Mouse (Mus musculus): ENCODE results near the gene Otud5.

Otud5 gene

GRCm38 (mm10) chrX:7878007-7878419 lies 36.8 kb downstream of the Otud5 start, which contains the start of gene Pim2:
Gene Pim2, plus strand, starts transcription at chrX:7878262.
- in situ Hi-C loops (cut with MboI; ENCODE audit: unreplicated experiment in 2 of 2): no loop called here

- in situ Hi-C loops (cut with MboI; ENCODE audit: unreplicated experiment in 2 of 2): no loop called here
Measured at GRCm38 (mm10) chrX:7878495-7878894, 37.3 kb downstream of the Otud5 start.

GRCm38 (mm10) chrX:7879819-7880218 lies 38.7 kb downstream of the Otud5 start:
- in situ Hi-C loops (cut with MboI; ENCODE audit: unreplicated experiment in 2 of 2): no loop called here

DNA sequence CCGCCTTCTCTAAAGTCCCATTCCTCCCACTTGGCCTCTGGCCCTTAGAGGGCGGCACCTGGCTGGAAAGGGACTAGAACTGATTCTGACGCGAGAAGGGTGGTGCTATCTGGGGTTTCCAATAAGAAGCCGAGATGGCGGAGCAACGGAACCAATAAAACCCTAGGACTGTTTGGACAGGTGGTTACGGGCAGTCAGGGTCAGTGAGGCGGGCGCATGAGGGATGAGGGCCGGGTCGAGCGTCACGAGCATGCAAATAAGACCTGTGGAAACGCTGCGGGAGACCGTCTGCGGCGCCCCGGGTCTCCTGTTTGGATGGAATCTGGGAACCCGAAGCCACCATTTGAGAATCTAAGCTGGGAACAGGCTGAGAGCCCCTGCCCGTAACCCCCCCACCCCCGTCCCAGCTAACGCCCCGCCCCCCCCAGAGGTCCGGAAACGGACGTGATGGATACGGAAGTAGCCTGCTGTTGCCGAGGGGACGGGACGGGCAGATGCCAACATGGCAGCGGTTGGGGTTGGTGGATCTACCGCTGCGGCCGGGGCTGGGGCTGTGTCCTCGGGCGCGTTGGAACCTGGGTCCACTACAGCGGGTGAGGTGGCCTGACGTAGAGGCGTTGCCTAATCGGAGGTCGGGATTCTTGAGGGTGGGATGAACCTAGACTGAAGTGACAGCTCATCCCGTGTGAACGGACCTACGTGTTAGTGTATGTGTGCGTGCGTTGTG lies 42.8 kb downstream of the Otud5 start, which contains the start of gene Slc35a2:
Slc35a2 (plus strand) TSS at position 188 of the 727 bp plus-strand sequence.
- in situ Hi-C loops (cut with MboI; ENCODE audit: unreplicated experiment in 2 of 2): no loop called here

DNA sequence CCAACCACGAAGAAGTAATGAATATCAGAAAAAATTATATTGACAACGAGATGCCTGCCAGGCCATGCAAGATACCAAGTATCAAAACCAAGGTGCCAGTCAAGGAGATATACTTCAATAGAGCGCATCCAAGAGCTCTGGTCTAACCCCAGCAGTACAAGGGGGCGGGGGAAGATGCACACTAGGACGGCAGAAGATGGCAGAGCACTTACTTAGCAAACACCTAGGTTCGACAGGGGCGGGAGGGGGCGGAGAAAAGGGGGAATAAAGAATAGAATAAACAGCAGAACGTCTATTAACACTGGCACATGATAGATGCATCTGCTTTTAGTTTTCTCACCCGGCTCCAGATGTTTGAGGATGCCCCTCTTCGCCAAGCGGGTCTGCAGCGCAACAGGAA lies 57.0 kb downstream of the Otud5 start:
- in situ Hi-C loops (cut with MboI; ENCODE audit: unreplicated experiment in 2 of 2): no loop called here

DNA sequence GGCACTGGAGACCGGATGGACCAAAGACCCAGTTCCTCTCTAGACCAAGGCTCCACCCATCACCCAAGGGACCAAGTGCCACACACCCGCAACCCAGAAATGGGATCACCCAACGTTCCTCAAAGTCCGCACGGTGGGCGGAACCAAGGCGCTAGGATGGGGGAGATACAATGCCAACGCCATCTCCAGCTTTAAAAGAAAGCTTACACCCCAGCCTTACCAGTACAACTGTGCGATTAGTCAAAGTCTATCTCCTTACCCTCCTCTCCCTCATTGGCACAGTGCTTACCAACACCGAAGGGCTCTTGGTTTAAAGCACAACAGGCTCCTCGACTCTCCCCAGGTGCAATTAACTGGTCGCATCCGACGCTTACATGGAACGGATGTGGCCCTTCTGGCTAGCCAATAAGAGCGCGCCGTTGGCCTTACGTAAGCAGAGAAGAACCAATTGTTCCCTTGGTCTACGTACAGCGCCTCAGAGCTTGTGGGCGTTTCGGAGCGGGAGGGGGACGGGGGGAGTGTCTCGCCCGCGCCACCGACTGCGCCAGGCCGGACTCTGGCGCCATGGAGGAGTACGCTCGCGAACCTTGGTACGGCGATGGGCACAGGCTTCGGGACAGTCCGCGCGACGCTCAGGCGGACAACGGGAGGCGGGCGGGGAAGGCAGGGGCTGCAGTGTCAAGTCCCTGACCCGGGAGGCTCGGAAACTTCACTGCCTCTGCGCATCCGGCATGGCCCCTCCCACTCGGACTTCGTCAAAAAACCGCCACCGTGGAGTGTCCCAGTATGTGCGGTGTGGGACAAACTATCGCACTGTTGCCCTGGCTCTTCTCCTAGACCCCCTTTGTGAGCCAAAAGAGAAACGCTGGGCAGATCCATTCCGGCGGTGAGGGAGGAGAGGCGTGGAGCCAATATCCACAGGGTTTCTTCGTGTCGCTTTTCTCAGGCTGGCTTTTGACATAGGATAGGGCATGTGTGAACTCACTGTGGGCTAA lies 58.0 kb downstream of the Otud5 start, which contains the start of the genes Pqbp1 and Timm17b:
Pqbp1 (minus strand) TSS at position 390 of the 995 bp plus-strand sequence.
Timm17b (plus strand) TSS at position 478 of the 995 bp plus-strand sequence.
- in situ Hi-C loops (cut with MboI; ENCODE audit: unreplicated experiment in 2 of 2): no loop called here

DNA sequence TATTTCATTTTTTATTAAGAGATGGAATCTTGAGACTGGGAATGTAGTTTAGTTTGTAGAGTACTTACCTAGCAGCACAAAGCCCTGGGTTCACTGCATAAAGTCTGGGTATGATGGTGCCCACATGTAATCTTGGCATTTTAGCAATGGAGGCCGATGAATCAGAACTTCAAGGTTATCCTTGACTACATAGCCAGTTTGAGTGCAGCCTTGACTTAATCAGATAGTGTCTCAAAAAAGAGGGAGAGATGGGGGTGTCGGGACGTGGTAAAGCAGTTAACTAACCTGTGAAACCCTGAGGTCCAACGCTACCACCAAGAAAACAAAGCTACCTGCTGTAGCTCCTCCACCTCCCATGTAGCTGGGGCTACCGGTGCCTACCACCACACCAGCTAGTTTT lies 63.3 kb downstream of the Otud5 start:
- in situ Hi-C loops (cut with MboI; ENCODE audit: unreplicated experiment in 2 of 2): loop anchor here (25.0 kb wide), 2 partner anchors 208 to 333 kb away; no protein-coding TSS in a partner anchor

- in situ Hi-C loops (cut with MboI; ENCODE audit: unreplicated experiment in 2 of 2): loop anchor here (25.0 kb wide), 2 partner anchors 205 to 330 kb away; no protein-coding TSS in a partner anchor
Measured at GRCm38 (mm10) chrX:7907735-7908134, 66.6 kb downstream of the Otud5 start, which contains the start of gene Gm10491. Gene Gm10491, minus strand, starts transcription at chrX:7907835.

DNA sequence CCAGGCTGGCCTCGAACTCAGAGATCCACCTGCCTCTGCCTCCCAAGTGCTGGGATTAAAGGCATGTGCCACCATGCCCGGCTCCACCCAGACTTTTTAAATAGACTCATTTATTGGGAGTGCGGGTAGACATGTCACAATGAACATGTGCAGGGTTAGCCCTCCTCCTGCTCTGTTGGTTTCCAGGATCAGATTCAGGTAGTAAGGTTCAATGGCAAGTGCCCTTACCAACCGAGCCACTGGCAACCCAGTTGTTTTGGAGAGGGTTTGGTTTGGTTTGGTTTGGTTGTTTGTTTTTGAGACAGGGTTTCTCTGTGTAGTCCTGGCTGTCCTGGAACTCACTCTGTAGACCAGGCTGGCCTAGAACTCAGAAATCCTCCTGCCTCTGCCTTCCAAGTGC lies 68.1 kb downstream of the Otud5 start, which contains the start of gene Gm10490:
Gm10490 (plus strand) TSS at position 301 of the 400 bp plus-strand sequence.
- in situ Hi-C loops (cut with MboI; ENCODE audit: unreplicated experiment in 2 of 2): loop anchor here (25.0 kb wide), 2 partner anchors 203 to 328 kb away; no protein-coding TSS in a partner anchor

DNA sequence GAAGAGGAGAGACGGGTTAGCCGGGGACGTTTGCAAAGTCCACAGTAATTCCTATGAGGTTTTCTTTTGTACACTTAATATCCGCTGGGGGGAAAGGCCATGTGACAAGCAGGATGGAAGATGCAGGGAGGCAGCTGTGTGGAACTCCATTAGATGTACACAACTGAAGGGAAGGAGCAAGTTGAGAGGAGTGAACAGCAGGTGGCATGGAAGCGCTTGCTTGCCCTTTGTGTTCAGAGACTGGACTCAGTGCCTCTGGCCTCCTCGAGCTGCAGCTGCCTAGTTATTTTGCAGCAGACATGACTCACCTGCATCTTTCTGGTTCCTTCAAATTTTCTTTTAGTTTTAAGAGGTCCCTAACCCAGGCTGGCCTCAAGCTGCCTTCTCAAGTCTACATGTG lies 69.3 kb downstream of the Otud5 start:
- in situ Hi-C loops (cut with MboI; ENCODE audit: unreplicated experiment in 2 of 2): loop anchor here (5.0 to 25.0 kb wide), 4 partner anchors 107 to 327 kb away; partner anchors contain the start of gene Glod5 (in 2 of the 2)

- in situ Hi-C loops (cut with MboI; ENCODE audit: unreplicated experiment in 2 of 2): loop anchor here (25.0 kb wide), 2 partner anchors 197 to 322 kb away; no protein-coding TSS in a partner anchor
Measured at GRCm38 (mm10) chrX:7915669-7916068, 74.5 kb downstream of the Otud5 start.

DNA sequence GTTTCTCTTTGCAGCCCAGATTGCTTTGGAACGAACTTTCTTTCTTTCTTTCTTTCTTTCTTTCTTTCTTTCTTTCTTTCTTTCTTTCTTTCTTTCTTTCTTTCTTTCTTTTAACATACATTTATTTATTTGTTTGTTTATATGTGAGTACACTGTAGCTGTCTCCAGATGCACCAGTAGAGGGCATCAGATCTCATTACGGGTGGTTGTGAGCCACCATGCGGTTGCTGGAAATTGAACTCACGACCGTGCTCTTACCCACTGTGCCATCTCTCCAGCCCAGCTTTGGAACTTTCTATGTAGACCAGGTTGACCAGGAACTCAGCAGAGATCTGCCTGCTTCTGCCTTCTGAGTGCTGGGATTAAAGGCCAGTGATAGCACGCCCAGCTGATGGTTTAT lies 76.8 kb downstream of the Otud5 start:
- in situ Hi-C loops (cut with MboI; ENCODE audit: unreplicated experiment in 2 of 2): loop anchor here (25.0 kb wide), 2 partner anchors 194 to 319 kb away; no protein-coding TSS in a partner anchor

DNA sequence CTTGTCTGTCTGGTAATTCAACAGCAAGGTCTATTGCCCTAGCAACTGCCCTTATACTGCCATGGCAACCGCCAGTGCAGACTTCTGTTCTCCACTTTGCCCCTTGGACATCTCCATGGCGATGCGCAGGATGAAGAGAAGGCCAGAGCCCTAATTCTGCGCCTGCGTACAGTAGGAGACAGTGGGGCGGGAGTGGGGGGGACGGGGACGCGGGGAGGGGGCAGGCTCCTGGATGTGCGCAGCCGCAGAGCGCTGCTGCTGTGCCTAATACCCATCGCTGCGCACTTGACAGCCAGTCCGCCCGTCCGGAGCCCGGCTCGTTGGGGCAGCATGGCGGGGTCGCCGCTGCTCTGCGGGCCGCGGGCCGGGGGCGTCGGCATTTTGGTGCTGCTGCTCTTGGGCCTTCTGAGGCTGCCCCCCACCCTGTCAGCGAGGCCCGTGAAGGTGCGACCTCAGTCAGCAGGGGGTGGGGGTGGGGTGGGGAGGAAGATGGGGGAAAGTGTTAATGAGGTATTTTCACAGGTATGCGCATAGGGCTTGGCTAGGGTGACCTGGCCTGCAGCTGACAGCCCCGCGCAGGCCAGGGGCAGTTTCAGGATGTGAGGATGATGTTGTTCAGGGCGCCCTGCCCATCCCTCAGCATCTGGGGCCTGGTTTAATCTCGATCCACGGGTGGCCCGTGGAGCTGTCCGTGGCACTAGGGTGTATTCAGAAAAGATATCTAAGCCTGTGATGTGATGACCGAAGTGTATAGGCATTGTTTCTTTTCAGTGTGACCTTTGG lies 78.6 kb downstream of the Otud5 start, which contains the start of gene Pcsk1n:
Pcsk1n (plus strand) TSS at position 222 of the 783 bp plus-strand sequence.
- in situ Hi-C loops (cut with MboI; ENCODE audit: unreplicated experiment in 2 of 2): loop anchor here (25.0 kb wide), 2 partner anchors 193 to 318 kb away; no protein-coding TSS in a partner anchor

DNA sequence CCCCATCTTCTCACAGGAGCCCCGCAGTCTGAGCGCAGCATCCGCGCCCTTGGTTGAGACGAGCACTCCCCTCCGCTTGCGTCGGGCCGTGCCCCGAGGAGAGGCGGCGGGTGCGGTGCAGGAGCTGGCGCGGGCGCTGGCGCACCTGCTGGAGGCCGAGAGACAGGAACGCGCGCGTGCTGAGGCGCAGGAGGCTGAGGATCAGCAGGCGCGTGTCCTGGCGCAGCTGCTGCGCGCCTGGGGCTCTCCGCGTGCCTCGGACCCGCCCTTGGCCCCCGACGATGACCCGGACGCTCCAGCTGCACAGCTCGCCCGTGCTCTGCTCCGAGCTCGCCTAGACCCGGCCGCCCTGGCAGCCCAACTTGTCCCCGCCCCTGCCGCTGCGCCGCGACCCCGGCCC lies 80.9 kb downstream of the Otud5 start:
- in situ Hi-C loops (cut with MboI; ENCODE audit: unreplicated experiment in 2 of 2): loop anchor here (25.0 kb wide), 2 partner anchors 190 to 315 kb away; no protein-coding TSS in a partner anchor

Data from v-Abl transformed pro-B cells (cell line).